Mouse (Mus musculus) heart, postnatal 0 days (tissue): ENCODE measurements at regions not wholly inside any gene's neighbourhood (a gene's known extent, or its start where the extent isn't known, plus 50 kb on each side); places are given as distances from the start of the nearest gene placed in this dataset.
A peak's percentile ranks its signal among the peaks of the same experiment; 100 is the strongest.

Experiments
- ATAC-seq: fragments of 200-750 bp; cut with Nextera tagmentation; 2 replicates; pipeline ENCODE4 v1.8.0; 2017; ENCODE audit warnings: low read depth, moderate number of reproducible peaks, moderate library complexity; ENCODE audit not compliant: insufficient read depth
- DNase-seq: peaks from one replicate; pipeline ENCODE4 v3.0.0-alpha.2; 2016; ENCODE audit warnings: low spot score
- H3K27ac ChIP-seq: fragments of 300-500 bp; sonication (generic); 2 replicates; pipeline ENCODE4 v1.5.1; 2014; ENCODE audit warnings: low read depth, mild to moderate bottlenecking
- H3K27me3 ChIP-seq: fragments of 300-500 bp; sonication (generic); 2 replicates; pipeline ENCODE4 v1.6.1; 2014; ENCODE audit warnings: low read length, mixed read lengths; ENCODE audit not compliant: control insufficient read depth, insufficient read depth
- H3K36me3 ChIP-seq: fragments of 300-500 bp; sonication (generic); replicated peaks from 2 replicates; pipeline ENCODE4 v1.6.1; 2014; ENCODE audit warnings: low read length, mixed read lengths; ENCODE audit not compliant: control insufficient read depth, insufficient read depth
- H3K4me1 ChIP-seq: fragments of 300-500 bp; sonication (generic); 2 replicates; pipeline ENCODE4 v1.6.1; 2014; ENCODE audit warnings: antibody characterized with exemption; ENCODE audit not compliant: control insufficient read depth, insufficient read depth
- H3K4me2 ChIP-seq: fragments of 300-500 bp; sonication (generic); 2 replicates; pipeline ENCODE4 v1.6.1; 2014; ENCODE audit warnings: low read depth, mild to moderate bottlenecking, low read length, moderate library complexity
- H3K4me3 ChIP-seq: fragments of 300-500 bp; sonication (generic); 2 replicates; pipeline ENCODE4 v1.5.1; 2014; ENCODE audit warnings: low read depth, low read length
- H3K9ac ChIP-seq: fragments of 300-500 bp; sonication (generic); replicated peaks from 2 replicates; pipeline ENCODE4 v1.6.1; 2014; ENCODE audit warnings: low read depth, low read length, mixed read lengths
- H3K9me3 ChIP-seq: fragments of 300-500 bp; sonication (generic); replicated peaks from 2 replicates; pipeline ENCODE4 v1.6.1; 2016; ENCODE audit warnings: low read length; ENCODE audit not compliant: control insufficient read depth
- CTCF ChIP-seq: IDR thresholded peaks from 2 replicates; pipeline ENCODE4 v1.5.1; 2016; ENCODE audit warnings: antibody characterized with exemption, control low read depth, low read depth
- EP300 ChIP-seq: IDR thresholded peaks from 2 replicates; pipeline ENCODE4 v1.6.1; 2016; ENCODE audit warnings: antibody characterized with exemption, low read depth
- WGBS: fragments of 180-500 bp; shearing (Covaris S2); extraction: QIAGEN DNeasy Blood & Tissue Kit; methylation state at CpG from one replicate; pipeline ENCODE4 v1.1.7; 2014; 5-methylcytosine and 5-hydroxymethylcytosine counted together

- no peaks in the 10 kb centered on the region for H3K36me3 ChIP-seq
- H3K27ac ChIP-seq, result no peak overlapping the region
- H3K4me3 ChIP-seq, result no peak overlapping the region
- TF ChIP-seq CTCF, result no peak
- no peak for TF ChIP-seq EP300
- DNase-seq (no peak), ATAC-seq (no peak)
- H3K4me2 ChIP-seq, result no peak overlapping the region
- H3K9me3 ChIP-seq, result no peaks in the 10 kb centered on the region
- H3K4me1 ChIP-seq, result no peaks in the 10 kb centered on the region
- 35% methylated on average over 2 of the region's 2 CpGs for WGBS
- no peaks in the 10 kb centered on the region for H3K27me3 ChIP-seq
- H3K9ac ChIP-seq, result no peak overlapping the region
These were observed 327.8 kb upstream of the Klf4 start for GRCm38 (mm10) chr4:55860055-55860454.

GRCm38 (mm10) chr4:55859211-55859761 lies 327.0 kb upstream of the Klf4 start:
- Histone ChIP-seq H3K9me3 (no peaks in the 10 kb centered on the region), H3K36me3 (no peaks in the 10 kb centered on the region), H3K4me1 (no peaks in the 10 kb centered on the region), H3K27ac (no peak overlapping the region), H3K4me3 (no peak overlapping the region), H3K9ac (no peak overlapping the region), H3K4me2 (no peak overlapping the region), H3K27me3 (no peaks in the 10 kb centered on the region)
- no peak for TF ChIP-seq CTCF
- TF ChIP-seq EP300, result no peak
- no peak for DNase-seq
- 78% methylated on average over 2 of the region's 2 CpGs for WGBS
- ATAC-seq, result no peak

GRCm38 (mm10) chr4:55851430-55851829 lies 319.2 kb upstream of the Klf4 start:
- no peak for ATAC-seq
- Histone ChIP-seq H3K4me2 (no peak overlapping the region), H3K4me3 (no peak overlapping the region), H3K27ac (no peak overlapping the region), H3K4me1 (no peaks in the 10 kb centered on the region), H3K36me3 (no peaks in the 10 kb centered on the region), H3K9me3 (no peaks in the 10 kb centered on the region), H3K27me3 (no peaks in the 10 kb centered on the region), H3K9ac (no peak overlapping the region)
- TF ChIP-seq EP300 (no peak), CTCF (no peak)
- DNase-seq, result no peak
- 77% methylated on average over 1 of the region's 1 CpGs for WGBS

DNA sequence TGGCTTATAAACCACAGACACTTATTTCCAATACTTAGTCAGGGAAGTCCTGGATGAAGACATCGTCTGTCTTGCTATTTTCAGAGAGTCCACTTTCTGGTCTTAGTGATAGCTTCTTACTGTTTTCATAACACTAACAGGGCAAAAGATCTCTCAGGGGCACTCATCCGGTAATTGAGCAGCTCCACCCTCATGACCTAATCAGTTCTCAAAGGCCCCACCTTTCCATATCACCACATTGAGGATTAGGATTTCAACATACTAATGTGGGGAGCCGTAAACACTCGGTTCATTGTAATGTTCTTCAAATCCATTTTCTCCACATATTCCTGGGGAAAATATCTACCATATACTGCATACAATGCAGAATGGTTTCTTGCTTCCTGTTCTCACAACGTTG lies 318.8 kb upstream of the Klf4 start:
- Histone ChIP-seq H3K4me3 (no peak overlapping the region), H3K36me3 (no peaks in the 10 kb centered on the region), H3K27ac (no peak overlapping the region), H3K9ac (no peak overlapping the region), H3K27me3 (no peaks in the 10 kb centered on the region), H3K4me2 (no peak overlapping the region), H3K9me3 (no peaks in the 10 kb centered on the region), H3K4me1 (no peaks in the 10 kb centered on the region)
- DNase-seq (no peak), ATAC-seq (no peak)
- TF ChIP-seq CTCF, result no peak
- TF ChIP-seq EP300, result no peak
- WGBS, result 53% methylated on average over 5 of the region's 5 CpGs

DNA sequence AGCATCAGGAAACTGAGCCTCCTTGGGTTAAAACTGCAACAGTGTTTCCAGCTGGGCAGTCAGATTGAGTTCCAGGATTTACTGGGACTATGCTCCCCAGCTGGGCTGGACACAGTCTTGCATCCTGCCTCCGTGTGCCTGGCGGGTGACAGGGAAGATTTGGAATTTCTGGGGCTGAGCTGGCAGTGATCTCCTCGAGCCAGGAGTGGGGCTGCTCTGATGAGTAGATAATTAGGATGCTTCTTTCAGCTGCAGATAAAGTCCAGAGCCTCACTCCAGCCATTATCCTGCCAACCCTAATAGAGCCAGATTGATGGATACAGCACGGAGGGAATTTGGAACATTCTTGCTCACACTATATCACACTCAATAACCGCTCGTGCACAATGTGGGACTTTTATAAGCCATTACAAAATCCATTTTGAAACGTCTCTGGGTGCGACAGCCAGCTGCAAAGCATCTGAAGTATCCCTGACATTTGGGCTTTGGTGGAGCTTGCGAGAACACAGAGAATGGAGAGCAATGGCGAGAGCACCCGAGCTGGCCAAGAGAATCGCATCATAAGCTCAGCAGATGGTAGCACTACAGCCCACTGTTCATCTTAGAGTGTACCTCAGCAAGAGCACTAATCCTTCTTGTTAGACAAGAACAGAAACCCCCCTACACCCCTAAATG lies 311.6 kb upstream of the Klf4 start:
- Histone ChIP-seq H3K9ac (no peak overlapping the region), H3K27ac (no peak overlapping the region), H3K4me1 (no peaks in the 10 kb centered on the region), H3K9me3 (no peaks in the 10 kb centered on the region), H3K27me3 (no peaks in the 10 kb centered on the region), H3K36me3 (no peaks in the 10 kb centered on the region), H3K4me2 (no peak overlapping the region), H3K4me3 (no peak overlapping the region)
- TF ChIP-seq EP300, result no peak
- TF ChIP-seq CTCF, result no peak
- DNase-seq (peak; percentile 13), ATAC-seq (no peak)
- 50% methylated on average over 12 of the region's 12 CpGs for WGBS

DNA sequence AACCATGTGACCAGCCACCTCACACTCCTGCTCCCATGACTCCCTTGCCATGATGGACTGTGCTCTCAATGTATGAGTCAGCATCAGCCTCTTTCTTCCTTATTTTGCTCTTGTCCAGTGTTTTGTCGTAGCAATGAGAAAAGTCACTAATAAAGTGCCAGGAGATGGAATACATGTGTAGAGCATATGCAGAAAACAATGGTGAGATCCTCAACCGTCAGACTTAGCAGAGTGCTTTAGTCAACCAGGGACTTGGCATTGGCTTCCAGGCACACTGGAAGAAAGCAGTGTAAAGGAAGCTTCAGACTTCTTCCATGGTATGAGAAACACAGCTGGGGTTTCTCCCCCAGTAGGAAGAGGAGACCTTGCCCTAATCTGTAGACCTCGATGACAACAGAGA lies 306.3 kb upstream of the Klf4 start:
- WGBS, result 73% methylated on average over 3 of the region's 3 CpGs
- Histone ChIP-seq H3K27me3 (no peaks in the 10 kb centered on the region), H3K9ac (no peak overlapping the region), H3K4me3 (no peak overlapping the region), H3K4me1 (no peaks in the 10 kb centered on the region), H3K4me2 (no peak overlapping the region), H3K9me3 (no peaks in the 10 kb centered on the region), H3K27ac (no peak overlapping the region), H3K36me3 (no peaks in the 10 kb centered on the region)
- no peak for TF ChIP-seq CTCF
- TF ChIP-seq EP300, result no peak
- ATAC-seq, result no peak
- DNase-seq, result no peak
